Mouse (Mus musculus) limb, embryonic 15.5 days (tissue): ENCODE measurements at regions not wholly inside any gene's neighbourhood (a gene's known extent, or its start where the extent isn't known, plus 50 kb on each side); places are given as distances from the start of the nearest gene placed in this dataset.

ENCODE experiments used
- ATAC-seq: fragments of 200-750 bp; cut with Nextera tagmentation; 2 replicates; pipeline ENCODE4 v1.8.0; 2017; ENCODE audit warnings: low read depth, moderate TSS enrichment; ENCODE audit not compliant: insufficient number of reproducible peaks, low FRiP score, low TSS enrichment
- H3K27ac ChIP-seq: fragments of 300-500 bp; sonication (generic); 2 replicates; pipeline ENCODE4 v1.5.1; 2015; ENCODE audit warnings: moderate library complexity, mild to moderate bottlenecking, inconsistent platforms
- H3K27me3 ChIP-seq: fragments of 300-500 bp; sonication (generic); 2 replicates; pipeline ENCODE4 v1.6.1; 2015; ENCODE audit warnings: inconsistent platforms
- H3K36me3 ChIP-seq: fragments of 300-500 bp; sonication (generic); 2 replicates; pipeline ENCODE4 v1.6.1; 2015; ENCODE audit warnings: inconsistent platforms
- H3K4me1 ChIP-seq: fragments of 300-500 bp; sonication (generic); 2 replicates; pipeline ENCODE4 v1.6.1; 2015; ENCODE audit warnings: inconsistent platforms
- H3K4me2 ChIP-seq: fragments of 300-500 bp; sonication (generic); 2 replicates; pipeline ENCODE4 v1.6.1; 2015; ENCODE audit warnings: mild to moderate bottlenecking, inconsistent platforms
- H3K4me3 ChIP-seq: fragments of 300-500 bp; sonication (generic); 2 replicates; pipeline ENCODE4 v1.5.1; 2015; ENCODE audit warnings: mild to moderate bottlenecking, inconsistent platforms
- H3K9ac ChIP-seq: fragments of 300-500 bp; sonication (generic); 2 replicates; pipeline ENCODE4 v1.6.1; 2015; ENCODE audit warnings: inconsistent platforms
- H3K9me3 ChIP-seq: fragments of 300-500 bp; sonication (generic); 2 replicates; pipeline ENCODE4 v1.6.1; 2016; ENCODE audit warnings: inconsistent platforms
- WGBS: fragments of 180-500 bp; shearing (Covaris S2); methylation state at CpG from one replicate; pipeline ENCODE4 v1.1.7; 2015; 5-methylcytosine and 5-hydroxymethylcytosine counted together

DNA sequence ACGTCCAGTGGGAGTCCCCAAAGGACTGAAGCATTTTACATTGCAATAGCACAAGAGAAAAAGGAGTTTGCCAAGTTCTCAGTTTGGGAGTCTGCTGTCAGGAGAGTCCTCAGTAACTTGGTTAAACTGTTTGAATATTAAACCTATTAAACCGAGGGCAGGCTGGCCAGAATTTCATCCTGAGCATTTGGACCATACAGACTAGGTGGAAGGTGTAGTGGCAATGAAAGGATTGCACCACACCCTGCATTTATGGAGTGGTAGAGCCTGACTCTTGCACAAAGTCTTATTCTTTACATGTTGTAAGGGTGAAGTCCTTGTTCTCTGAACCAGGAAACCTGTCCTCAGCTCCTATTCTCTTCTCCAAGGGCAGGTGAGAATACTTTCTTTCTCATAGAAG, 58.6 kb upstream of the Map4k3 start:
- H3K27me3 ChIP-seq, result no peaks in the 10 kb centered on the region
- no peak overlapping the region for H3K4me3 ChIP-seq
- H3K4me1 ChIP-seq, result peaks cover 13% of the 10 kb centered on the region
- no peak overlapping the region for H3K9ac ChIP-seq
- no peaks in the 10 kb centered on the region for H3K9me3 ChIP-seq
- no peaks in the 10 kb centered on the region for H3K36me3 ChIP-seq
- 40% methylated on average over 2 of the region's 2 CpGs for WGBS
- H3K4me2 ChIP-seq, result no peak overlapping the region
- H3K27ac ChIP-seq, result peak overlapping the region; percentile 48; the same call in 1 of the 2 replicates
- no peak for ATAC-seq

DNA sequence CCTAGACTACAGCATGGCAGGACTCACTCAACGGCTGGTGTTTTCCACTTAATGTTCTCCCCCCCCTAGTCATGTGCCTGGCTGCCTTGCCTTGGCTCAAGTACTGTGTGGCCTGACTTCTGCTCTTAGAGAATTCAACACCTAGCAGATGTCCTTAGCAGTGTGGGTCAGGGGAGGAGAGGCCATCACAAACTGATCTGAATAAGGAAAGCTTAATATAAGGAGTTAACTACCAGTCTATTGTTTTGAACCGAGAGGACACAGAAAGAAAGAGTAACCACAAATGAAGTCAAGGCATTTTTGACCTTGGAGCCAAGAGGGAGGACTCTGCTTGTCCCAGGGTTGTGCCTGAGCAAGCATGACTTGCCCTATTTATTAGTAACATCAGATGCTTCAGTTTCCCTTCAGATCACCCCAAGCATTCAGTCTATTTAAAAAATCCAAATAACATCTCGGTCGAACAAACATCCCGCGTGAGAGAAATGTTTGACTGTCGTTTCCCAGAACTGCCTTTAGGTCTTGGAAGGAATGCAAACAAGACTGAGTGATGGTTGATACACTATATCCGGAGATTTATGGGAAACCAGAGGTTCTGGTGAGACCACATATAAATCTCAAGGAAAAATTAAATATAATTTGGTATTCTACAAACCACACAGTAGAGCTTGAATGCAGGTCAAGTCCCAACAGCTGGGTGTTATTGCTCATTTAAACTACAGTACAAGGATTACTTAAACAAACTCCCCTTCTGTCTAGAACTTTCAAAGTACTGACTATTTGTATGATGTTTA, 58.0 kb upstream of the Map4k3 start:
- no peak overlapping the region for H3K4me3 ChIP-seq
- ATAC-seq, result 0 out of 2 replicates have a peak, but pooled peaks have one; percentile 19
- peak overlapping the region; percentile 48 for H3K27ac ChIP-seq
- H3K27me3 ChIP-seq, result no peaks in the 10 kb centered on the region
- no peak overlapping the region for H3K9ac ChIP-seq
- WGBS, result 42% methylated on average over 8 of the region's 8 CpGs
- no peaks in the 10 kb centered on the region for H3K9me3 ChIP-seq
- peaks cover 13% of the 10 kb centered on the region for H3K4me1 ChIP-seq
- no peaks in the 10 kb centered on the region for H3K36me3 ChIP-seq
- H3K4me2 ChIP-seq, result no peak overlapping the region

DNA sequence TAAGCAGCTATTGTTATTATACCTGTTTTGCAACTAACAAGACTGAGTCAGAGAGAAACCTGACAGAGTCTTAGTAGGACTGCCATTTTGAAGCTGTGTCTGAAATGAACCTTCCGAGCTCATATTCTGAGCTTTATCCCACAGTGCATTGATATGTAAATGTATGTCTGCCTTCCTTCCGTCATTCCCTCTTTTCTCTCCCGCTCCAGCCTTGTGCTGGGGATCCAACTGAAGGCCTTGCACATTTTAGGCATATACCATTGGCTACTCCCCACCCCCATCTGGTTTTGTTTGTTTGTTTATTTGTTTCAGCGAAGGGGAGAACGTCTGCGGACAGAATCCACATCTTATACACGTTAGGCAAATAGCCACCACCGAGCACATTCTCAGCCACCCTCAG, 57.2 kb upstream of the Map4k3 start:
- peaks cover 14% of the 10 kb centered on the region for H3K4me1 ChIP-seq
- H3K9ac ChIP-seq, result no peak overlapping the region
- H3K36me3 ChIP-seq, result no peaks in the 10 kb centered on the region
- H3K27ac ChIP-seq, result 0 out of 2 replicates have a peak overlapping the region, but pooled peaks have one; percentile 35
- no peaks in the 10 kb centered on the region for H3K9me3 ChIP-seq
- no peak for ATAC-seq
- no peak overlapping the region for H3K4me3 ChIP-seq
- WGBS, result 77% methylated on average over 8 of the region's 8 CpGs
- no peak overlapping the region for H3K4me2 ChIP-seq
- H3K27me3 ChIP-seq, result no peaks in the 10 kb centered on the region

DNA sequence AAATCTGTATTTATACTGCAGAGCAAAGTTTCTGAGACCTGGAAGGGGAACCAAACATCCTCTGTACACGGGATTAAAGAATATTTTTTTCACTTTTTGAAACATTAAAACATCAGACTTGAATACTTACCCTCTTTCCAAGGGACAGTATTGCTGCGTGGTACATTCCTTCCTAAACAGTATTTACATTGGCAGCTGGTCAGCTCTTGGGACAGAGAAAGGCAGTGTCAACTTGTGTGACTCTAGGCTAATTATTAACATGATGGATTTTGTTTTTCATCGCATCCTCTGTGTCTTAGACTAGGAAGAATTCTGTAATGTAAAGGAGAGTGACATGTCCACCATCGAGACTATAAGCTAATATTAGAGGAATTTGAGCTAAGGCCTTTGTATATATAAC, 56.8 kb upstream of the Map4k3 start:
- H3K9ac ChIP-seq, result no peak overlapping the region
- no peak overlapping the region for H3K4me3 ChIP-seq
- ATAC-seq, result no peak
- WGBS, result 65% methylated on average over 4 of the region's 4 CpGs
- peaks cover 18% of the 10 kb centered on the region for H3K4me1 ChIP-seq
- H3K27ac ChIP-seq, result no peak overlapping the region
- no peak overlapping the region for H3K4me2 ChIP-seq
- no peaks in the 10 kb centered on the region for H3K27me3 ChIP-seq
- no peaks in the 10 kb centered on the region for H3K36me3 ChIP-seq
- H3K9me3 ChIP-seq, result no peaks in the 10 kb centered on the region

DNA sequence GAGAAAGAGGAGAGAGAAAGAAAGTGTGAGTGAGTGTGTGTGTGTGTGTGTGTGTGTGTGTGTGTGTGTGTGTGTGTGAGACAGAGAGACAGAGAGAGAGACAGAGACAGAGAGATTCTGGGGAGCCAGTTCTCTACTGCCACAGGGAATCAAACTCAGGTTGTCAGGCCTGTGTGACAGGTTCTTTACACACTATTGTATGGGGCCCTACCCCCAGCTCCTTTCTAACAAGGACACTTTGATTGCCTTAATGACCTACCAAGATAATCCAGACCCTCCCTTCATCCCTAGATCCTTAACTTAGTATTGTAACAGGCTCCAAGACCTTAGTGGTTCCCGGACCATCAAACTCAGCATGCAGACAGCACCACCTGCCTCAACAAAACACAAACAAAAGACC, 53.9 kb upstream of the Map4k3 start:
- Histone ChIP-seq H3K9me3 (no peaks in the 10 kb centered on the region), H3K4me3 (no peak overlapping the region), H3K27ac (no peak overlapping the region), H3K4me1 (peaks cover 26% of the 10 kb centered on the region), H3K4me2 (no peak overlapping the region), H3K27me3 (no peaks in the 10 kb centered on the region), H3K36me3 (no peaks in the 10 kb centered on the region), H3K9ac (no peak overlapping the region)
- no peak for ATAC-seq
- 29% methylated on average over 1 of the region's 1 CpGs for WGBS

DNA sequence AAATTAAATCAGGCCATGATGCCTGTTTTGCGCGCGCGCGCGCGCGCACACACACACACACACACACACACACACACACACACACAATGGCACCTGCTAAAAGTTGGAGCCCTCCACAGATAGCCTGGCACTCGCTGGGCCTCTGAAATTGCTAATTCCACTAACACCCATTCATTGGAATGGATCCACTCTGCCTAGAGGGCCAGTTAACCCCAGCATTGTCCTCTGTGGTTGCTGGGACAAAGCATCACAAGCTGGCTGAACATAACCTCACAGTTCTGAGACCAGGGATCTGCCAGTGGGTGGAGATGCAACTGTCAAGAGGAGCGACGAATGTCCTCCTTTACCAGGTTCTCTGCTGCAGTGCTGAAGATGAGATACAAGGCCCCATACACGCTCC, 53.3 kb upstream of the Map4k3 start:
- no peak for ATAC-seq
- WGBS, result 93% methylated on average over 12 of the region's 12 CpGs
- Histone ChIP-seq H3K27ac (no peak overlapping the region), H3K9me3 (no peaks in the 10 kb centered on the region), H3K4me2 (no peak overlapping the region), H3K27me3 (no peaks in the 10 kb centered on the region), H3K9ac (no peak overlapping the region), H3K4me1 (peaks cover 26% of the 10 kb centered on the region), H3K4me3 (no peak overlapping the region), H3K36me3 (no peaks in the 10 kb centered on the region)

DNA sequence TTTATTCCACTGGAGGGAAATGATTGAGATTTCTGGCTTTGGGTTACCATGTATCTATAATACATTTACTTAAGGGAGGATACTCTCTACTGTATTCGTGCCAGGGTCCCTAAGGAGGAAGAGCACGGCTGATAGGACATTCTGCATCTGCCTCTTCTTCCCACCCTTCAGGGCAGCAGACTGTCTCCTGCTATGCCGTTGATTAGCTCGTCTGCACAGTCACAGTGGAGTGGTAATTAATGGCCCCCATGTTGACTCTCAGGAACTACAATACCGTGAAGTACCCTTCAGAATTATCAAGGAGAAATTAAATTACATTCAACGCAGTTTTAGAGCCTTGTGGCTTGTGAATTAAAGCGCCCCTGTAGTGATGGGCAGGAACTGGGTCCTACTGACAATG, 52.0 kb upstream of the Map4k3 start:
- Histone ChIP-seq H3K27me3 (no peaks in the 10 kb centered on the region), H3K9ac (no peak overlapping the region), H3K4me1 (peaks cover 23% of the 10 kb centered on the region), H3K4me2 (no peak overlapping the region), H3K36me3 (no peaks in the 10 kb centered on the region), H3K9me3 (no peaks in the 10 kb centered on the region), H3K4me3 (no peak overlapping the region), H3K27ac (peak overlapping the region; percentile 47; the same call in 1 of the 2 replicates)
- no peak for ATAC-seq
- WGBS, result 57% methylated on average over 7 of the region's 7 CpGs

DNA sequence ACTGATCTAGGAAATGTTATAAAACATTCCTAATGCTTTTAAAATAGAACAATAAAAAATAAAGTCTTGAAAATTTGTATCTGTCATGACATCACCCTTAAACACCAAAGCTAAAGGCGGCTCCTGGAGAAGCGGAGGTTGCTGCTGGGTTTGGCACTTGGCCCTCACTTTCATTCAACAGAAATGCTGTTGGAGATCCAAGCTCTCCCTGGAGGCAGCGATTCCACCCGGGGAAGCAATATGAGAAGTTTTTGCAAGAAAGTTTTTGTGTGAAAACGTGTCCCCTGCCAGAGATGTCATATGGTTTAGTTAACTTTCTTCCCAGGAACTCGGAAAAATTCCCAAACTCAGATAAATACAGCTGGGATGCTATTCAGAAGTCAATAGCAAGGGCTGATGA, 51.5 kb upstream of the Map4k3 start:
- 31% methylated on average over 6 of the region's 6 CpGs for WGBS
- no peak for ATAC-seq
- Histone ChIP-seq H3K27ac (peak overlapping the region; percentile 47), H3K4me2 (no peak overlapping the region), H3K9me3 (no peaks in the 10 kb centered on the region), H3K4me1 (peaks cover 23% of the 10 kb centered on the region), H3K27me3 (no peaks in the 10 kb centered on the region), H3K4me3 (no peak overlapping the region), H3K9ac (no peak overlapping the region), H3K36me3 (no peaks in the 10 kb centered on the region)
